Mouse (Mus musculus): ENCODE data around the gene Dnm3. TPM values are rescaled to one million over a fixed set of nuclear protein-coding genes. Genes with fewer than 3 reads are reported as not detected.
A peak's percentile ranks its signal among the peaks of the same experiment; 100 is the strongest.

The Dnm3 gene
- total RNA-seq, 2 experiments from 2014 or later, result 71.5 to 82.3 TPM

DNA sequence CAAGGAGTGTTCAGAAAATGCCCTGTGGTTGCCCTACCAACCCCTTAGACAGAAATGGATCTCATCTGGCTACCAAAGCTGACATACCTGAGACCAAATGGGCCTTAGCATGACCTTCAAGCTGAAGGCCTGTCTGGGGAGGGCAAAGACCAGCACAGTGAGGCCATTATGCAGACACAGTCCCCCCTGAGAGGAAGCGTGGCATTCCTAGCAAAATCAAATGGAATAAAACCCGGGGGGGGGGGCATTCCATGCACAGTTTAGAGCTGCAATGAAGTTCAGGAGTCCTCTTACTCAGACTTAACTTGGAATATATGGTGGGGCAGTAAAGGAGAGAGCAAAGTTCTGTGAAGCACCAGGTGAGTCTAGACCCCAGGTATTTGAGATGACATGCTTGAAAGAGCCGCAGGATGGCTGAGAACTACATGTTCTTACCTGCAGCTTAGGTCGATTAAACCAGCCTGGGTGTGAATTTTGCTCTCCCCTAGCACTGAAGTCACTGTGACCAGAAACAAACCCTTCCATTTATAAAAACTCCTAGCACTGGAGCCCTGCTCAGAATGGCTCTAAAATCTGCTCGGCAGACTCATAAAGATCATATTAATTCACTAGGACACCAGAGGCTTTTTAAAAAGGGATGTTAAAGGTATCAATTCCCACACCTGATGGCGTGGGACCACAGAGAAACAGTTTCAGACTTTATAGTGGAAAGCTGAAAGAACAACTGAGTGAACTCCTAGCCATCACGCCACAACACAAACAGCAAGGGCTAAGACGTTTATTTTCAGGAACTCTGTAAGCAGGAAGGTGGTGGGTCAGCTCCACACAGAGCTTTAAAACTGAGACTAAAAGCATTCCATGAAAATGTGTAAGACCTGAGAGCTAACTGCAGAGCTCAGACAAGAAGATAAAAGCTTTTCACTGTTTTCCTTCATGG, 350.7 kb downstream of the Dnm3 start:
- DNase-seq (ENCODE audit: low spot score in 2 of 2), result no peak

DNA sequence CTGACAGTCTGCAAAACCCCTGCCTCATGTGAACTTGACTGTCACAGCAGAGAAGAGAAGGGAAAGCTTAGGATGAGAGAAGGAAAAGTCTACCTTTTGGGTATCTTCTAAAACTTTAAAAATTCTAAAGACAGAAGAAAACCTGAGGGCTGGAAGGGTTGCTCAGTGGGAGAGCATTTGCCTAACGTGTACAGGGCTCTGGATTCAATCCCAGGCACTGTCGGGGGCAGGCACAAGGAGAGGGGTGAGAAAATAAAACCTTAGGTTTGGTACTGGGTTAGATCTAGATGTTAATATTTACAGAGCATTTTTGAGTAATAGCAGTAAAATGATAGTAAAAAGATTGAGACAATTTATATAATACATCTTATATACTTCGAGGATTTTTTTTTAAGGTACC, 353.4 kb downstream of the Dnm3 start:
- no peak for DNase-seq (ENCODE audit: low spot score in 2 of 2)

DNA sequence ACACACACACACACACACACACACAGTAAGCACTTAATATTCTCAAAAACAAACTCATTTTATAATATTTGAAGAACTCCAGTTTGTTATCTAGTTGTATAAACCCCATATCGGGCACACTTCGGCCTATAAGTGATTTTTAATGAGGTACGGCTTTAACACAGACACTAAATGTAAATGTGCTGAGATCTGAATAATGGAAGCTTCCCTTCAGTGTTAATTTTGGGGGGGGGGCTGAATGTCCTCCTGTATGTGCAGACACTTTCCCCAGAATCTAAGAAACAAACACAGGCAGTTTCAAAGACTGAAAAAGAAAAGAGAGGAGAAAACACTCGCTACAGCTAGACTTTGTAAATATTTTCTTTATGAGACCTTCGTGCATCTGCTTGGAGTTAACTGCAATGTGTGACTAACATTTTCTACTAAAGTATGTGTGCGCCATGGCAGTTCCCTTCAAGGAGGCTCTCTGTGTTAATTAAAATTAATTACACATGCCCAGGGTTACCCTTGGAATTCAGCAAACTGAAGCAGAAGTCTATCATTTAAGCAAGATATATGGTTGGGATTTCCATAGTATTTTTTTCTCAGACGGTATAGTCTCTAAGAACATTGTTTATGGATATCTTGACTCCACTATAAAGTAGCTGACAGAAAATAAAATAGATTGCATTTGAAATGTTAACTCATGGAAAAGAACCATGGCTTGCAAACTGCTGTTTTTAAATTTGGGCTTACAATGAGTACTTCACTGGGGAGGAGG, 356.2 kb downstream of the Dnm3 start:
- no peak for DNase-seq (ENCODE audit: low spot score in 2 of 2)

DNA sequence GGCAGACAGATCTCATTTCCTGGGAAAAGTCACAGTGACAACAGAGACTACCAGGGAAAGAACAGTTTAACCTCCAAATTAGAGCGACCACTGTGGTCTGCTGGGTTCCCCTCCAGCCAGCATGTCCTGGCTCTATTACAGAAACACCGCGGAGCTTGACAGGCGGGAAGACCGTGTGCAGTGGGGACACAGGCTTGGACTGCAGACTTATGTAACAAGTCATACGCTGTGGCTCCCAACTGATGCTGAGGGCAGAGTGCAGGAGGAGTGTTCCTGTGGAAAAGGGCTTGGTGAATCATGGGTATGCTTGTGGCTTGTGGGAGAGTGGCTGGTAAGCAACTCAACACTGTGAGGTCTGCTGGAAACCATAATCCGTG, 368.4 kb downstream of the Dnm3 start:
- DNase-seq (ENCODE audit: low spot score in 2 of 2), result no peak

DNA sequence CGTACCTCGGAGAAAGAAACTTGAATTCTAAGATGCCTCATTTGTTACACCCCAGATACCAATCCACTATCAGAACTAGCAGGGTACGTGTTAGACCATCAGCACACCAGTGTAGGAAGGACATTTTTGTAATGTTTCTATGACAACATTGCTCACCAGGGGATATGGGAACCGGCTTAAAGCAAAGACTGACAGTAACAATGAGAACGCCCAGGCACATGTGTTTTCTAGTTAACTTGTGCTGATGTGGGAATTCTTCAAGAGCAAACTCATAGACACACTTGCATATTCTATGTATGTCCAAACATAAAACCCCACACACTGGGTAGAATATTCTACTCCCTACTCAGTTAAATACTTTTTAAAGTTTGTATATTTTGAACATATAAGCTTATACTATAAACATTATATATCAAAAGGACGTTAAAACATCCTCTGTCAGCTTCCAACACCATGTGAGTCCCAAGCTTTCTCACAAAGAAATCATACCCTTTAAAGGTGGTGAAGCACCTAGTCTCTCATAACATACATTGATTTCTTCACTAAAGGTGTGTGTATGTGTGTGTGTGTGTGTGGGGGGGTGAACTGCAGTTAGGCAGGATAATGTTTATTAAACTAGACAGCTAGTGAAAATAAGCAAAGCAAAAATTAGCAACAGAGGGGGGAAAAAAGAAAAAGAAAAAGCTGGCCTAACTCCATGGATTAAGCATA, 369.0 kb downstream of the Dnm3 start:
- DNase-seq (ENCODE audit: low spot score in 2 of 2), result no peak

DNA sequence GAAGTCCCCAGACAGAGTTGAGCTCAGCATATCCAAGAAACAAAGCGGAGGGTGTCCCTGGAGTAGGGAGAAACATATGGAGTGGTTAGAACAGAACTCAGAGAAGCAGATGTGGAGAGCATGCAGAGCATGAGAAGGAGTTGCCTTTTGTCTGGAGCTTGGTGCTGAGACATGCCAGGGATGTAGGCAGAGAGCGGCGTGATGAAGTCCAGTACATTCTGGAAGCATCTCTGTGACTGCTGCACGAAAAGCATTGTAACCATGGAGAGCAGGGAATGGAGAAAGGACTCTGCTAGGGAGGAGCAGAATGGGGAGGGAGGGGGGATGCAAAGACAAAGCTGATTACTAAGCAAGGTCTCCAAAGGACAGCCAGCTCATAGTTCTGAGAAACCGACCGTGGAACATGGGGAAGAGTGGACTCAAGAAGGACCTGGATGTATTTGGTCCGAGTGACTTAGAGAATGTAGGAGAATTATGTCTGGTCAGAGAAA, 369.6 kb downstream of the Dnm3 start:
- peak; percentile 16 to 24 for DNase-seq (ENCODE audit: low spot score in 2 of 2)

DNA sequence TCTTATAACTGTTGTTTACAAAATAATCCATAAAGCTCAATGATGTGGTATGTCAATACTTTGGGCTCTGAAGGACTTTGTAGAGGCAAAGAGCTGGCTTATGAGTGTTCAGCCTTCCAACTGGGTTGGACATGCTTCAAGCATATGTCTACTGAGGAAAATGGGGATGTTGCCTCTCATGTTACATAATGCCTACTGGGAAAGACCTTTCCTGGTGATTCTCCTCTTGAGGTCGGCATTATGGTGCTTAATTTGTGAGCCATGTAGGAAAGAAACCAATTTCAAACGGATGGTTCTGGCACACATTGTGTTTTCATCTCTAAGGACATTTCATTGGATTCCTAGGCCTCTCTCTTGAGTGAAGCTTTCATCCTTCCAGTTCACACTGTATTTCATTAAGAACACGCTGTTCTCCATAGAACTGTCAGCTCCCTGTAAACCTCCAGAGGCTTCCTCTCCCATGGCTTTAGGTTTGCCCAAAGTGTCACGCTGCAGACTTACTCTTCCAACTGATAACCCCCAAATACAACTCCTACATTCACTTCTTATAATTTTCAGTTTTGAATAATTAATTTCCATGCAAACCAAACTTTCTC, 370.7 kb downstream of the Dnm3 start:
- no peak for DNase-seq (ENCODE audit: low spot score in 2 of 2)

DNA sequence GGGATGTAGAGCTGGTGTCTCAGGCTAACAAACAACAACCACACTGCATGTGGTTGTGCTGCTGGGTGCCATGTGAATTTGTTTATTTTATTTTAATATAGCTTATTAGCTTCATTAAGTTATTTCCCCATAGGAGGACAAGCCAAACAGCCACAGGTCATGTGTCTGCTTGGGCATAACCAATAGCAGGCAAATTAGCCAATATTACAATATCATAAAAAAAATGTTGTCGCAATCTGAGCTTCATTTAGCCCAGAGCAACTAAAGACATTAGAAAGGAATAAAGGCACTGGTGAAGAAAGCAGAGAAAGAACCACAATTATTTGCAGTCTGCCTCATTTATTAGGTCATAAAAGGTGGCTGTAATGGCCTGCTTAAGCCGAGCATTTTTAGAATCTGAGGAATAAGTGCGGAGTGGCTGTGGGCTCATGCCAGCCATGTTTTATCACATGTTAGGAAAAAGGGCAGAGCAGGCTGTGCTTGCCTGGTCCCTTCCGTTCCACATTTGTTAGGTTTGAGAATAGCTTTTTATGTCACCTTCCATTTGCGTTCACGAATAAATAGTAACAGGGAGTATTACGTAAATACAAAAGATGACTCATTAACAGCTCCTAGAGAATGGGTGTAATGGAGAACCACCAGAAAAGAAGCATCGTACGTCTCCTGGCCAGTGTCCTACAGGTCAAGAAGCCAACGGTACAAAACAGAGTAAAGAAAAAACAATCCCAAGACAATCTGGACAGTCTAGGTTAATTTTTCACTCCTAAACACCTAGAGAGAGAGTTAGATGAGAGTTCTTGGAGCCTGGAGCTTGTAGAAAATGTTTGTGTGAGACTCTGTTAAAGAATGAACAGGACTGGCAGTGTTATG, 376.6 kb downstream of the Dnm3 start:
- DNase-seq (ENCODE audit: low spot score in 2 of 2), result no peak

DNA sequence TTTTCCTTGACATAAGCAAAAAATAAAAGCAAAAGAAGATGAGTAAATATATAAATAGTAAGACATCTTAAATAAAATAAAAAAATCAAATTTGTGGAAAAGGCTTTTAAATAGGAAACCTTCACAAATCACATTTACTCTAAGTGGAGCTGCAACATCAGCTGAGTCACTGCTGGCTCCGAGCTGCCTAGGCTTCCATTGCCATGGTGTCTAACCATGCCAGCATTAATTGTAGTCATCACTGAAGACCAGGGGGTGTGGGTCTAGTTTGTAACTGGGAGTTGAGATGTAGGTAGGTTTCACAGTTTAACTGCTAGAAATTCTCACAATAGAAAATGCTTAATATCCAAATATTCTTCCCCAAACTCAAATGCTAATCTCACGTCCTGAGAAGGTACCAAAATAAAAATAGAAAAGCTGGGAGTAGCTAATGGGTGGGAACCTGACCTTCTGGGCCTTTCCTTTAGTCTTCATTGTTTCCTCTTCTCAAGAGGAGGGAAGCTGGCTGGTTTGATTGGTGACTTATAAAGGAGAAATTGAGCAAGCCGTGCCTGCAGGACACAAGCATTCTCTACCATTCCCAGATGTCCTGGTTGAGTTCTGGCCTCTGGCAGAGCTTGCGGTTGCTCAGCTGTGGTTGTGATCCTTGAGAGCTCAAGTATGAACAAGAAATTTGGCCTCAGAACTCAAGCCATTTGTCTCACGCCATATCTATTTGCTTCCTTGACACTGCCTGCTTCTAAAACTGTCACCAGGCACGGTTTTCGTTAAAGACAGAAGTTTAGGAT, 377.6 kb downstream of the Dnm3 start:
- no peak for DNase-seq (ENCODE audit: low spot score in 2 of 2)

DNA sequence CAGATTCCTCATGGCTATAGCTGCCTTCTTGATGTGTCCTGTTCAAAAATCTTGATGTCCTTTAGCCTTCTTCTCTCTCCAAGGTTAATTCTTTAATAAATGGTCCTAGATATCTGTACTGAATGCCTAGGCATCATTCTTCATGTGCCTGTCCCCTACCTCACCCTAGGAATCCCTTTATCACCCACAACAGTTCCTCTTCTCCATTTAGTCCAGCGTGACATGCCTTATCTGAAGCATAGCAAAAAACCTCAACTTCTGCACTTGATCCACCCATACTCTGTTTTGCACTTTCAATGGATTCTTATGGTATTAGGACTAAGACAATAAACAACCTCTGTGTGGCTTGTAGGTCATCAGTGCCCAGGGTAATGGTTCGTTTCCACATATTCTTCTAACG, 378.6 kb downstream of the Dnm3 start:
- DNase-seq (ENCODE audit: low spot score in 2 of 2), result no peak

DNA sequence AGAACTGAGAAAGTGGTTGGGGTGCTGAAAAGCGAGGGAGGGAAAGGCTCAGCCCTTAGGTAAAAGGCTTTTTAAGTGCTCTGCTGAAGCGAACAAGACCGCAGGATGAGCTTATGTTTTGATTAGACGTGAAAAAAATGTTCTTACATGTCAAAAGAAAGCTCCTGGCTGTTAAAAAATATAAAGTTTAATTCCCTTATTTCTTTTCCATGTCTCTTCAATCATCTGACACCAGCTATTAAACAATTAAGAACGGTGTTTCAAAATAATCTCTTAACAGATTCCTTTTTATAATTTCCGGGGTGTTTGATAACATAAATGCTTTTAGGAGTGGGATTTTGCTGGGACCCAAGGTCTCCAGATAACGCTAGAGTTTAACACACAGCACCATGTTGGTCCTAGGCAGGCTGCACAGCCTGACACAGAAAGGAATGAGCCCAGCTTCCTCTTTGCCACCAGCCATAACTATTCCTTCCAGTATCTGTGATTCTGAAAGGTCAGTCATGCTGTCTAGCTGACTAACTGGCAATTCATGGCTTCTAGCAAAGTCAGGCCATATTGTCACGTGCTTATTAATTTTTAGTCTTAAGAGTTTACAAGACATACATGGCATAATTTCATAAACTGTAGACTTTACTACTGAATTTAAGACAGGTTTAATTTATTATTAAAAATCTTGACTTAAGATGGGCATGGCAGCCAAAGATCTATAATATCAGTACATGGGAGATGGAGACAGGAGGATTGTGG, 383.1 kb downstream of the Dnm3 start:
- DNase-seq (ENCODE audit: low spot score in 2 of 2), result no peak

DNA sequence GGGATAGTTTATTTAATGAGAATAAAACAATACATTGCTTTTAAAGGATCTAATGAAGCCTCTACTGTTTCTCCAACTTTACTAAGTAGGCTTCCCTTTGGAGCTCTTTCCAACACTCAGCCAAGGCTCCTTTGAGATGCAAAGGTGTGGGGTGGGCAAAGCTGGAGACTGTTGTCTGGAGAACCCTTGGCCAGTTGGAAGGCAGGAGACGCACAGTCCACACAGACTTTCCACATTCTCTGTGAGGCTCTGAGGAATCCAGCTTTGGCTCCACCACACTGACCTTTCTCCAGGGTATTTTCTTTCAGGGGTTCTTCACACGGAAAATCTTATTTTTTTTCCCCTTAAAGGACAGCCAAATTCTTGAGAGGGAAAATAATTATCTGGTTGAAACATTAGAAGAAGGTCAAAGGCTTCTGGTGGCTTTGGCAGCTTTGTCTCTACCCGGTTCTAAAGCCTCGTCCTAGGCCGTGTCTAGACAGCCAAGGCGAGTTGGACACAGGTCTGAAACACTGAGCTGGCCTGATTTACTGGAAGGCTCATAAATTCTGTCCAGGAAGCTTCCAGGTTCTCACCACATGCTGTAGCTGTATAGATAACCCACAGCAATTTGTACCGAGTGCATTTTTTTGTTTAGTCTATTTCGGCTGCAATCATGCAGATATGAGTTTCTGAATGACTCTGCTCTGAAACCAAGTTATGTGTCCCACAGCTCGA, 383.9 kb downstream of the Dnm3 start:
- peak in 1 of 2 experiments; percentile 10 for DNase-seq (ENCODE audit: low spot score in 2 of 2)

DNA sequence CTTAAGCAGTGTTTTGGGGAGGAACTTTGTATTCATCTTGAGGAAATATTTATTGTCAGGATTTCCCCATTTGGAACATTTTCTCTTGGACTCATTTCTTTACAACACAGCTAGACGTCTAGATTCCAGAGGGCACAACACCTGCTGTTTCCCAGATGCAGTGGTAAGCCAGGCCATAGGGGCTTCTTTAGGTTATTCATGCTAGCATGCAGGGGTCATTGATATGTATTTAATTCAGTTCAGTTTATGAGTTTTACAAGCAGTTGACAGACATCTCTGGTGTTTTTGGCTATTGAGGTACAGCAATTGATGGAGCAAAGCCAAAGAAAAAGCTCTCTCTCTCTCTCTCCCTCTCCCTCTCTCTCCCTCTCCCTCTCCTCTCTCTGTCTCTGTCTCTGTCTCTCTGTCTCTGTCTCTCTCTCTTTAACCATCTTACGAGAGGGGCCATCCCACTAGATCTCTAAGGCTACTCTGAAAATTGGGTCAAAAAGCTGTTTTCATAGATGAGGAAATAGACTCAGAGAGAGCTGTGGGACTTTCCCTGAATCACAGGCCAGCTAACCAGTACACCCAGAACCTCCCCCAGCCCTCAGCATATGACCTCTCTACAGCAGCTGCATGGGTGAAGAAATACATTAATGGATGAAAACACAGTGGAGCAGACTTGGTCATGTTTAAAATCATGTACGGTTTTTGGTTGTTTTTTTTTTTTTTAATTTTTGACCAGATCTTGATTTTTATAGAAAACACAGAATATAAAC, 384.8 kb downstream of the Dnm3 start:
- DNase-seq (ENCODE audit: low spot score in 2 of 2), result no peak

DNA sequence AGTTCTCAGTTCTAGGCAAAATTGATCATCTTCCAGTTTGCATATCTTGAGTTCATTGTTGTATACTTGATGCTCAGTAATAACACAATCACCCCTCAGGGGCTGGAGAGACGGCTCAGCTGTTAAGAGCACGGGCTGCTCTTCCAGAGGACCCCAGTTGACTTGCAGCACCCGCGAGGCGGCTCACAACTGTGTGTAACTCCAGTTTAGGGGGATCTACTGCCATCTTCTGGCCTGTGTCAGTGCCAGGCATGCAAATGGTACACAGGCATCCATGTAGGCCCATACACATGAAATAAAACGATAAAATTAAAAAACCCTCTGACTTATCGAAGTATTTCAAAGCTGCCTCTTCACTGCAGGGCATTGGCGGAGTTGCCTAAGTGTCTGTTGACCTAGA, 385.4 kb downstream of the Dnm3 start:
- DNase-seq (ENCODE audit: low spot score in 2 of 2), result no peak

DNA sequence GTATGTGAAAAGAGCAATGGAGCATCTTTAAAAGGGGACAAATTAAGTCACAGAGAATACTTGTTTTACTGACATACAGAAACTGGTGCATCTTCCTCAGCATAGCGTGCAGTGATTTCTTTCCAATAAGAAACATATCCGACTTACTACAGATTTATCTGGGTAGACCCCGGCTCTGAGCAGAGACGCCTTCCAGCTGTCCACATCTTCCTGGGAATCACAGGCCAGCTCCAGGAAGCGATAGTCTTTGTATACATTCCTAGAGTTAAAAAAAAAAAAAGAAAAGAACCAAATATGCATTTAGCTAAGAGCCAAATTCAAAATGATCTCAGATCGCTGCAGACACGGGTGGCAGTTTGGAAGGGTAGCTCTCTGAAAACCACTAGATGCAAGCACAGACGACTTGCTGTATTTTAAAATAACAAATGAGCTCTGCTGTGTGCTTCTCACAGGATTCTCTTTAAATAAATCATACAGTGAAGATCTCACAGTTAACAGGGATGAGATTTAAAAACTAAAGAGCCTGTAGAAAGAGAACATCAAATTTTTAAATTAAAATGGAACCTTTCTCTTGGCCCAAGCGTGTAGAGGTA, 393.9 kb downstream of the Dnm3 start:
- no peak for DNase-seq (ENCODE audit: low spot score in 2 of 2)

DNA sequence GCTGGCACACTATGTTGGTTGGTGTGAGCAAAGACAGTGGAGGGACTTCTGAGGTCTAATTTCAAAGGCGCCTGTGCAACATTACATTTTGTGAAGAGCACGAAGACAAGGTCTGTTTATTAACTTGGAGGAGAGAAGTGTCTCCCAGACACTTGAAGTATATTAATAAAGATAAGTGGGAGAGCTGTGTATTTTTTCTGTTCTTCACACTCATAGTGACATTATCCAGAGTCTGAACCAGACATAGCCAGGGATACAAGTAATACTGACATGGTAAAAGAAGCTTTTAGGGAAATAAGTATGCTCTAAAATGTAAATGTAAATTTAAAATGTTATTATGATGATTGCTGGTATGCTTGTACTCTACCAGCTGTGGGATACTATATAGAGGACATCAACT, 394.5 kb downstream of the Dnm3 start:
- no peak for DNase-seq (ENCODE audit: low spot score in 2 of 2)

DNA sequence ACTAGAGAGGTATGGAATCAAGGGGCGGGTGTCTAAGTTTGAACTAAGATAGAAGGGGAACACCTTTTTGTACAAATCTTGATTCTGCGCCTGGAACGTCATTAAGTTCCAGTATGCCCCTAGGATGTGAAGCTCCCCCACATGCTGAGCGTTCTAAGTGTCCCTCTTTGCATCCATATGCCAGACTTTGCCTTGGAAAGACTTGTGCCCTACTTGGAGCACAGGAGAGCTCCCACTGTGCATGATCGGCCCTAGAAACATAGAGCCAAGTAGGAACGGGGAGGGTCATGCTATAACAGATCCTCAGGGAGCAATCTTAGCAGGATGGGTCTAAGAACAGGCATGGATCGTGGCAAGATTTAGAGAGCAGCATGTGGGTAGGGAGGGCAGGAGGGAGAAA, 395.1 kb downstream of the Dnm3 start:
- no peak for DNase-seq (ENCODE audit: low spot score in 2 of 2)

Data from layer of hippocampus, postnatal 14 days (tissue).